ENCODE assay signal across 17 mouse cellular contexts in the genomic region with DNA sequence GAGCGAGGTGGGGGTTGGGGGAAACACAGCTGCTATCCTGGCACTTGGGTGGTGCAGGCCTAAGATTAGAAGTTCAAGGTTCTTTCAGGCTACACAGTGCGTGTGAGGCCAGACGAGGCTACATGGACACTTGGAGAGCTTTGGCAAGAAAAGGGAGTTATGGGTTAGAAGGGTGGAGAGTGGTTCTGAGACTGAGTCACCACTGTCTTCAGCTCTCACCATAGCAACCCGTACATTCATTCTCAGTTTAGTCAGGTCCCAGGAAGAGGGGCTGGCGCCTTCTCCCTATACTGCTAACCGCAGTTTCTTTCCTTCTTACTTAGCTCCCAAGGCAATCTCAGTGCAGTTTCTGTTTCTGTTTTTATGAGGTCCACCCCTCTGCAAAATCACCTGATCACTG. TPM values are rescaled to one million over a fixed set of nuclear protein-coding genes. Genes with fewer than 3 reads are reported as not detected.
DNase-seq lines count a peak whose midpoint lies in the region; ATAC-seq and TF ChIP-seq lines count a peak whose summit lies in the region.
"Not testable (repeated sequence)": the region's sequence is repeated elsewhere in the genome, so short reads cannot be mapped to it uniquely, and the experiment has no call there.
"Had no signal": no experiment of that assay in that cellular context is flagged by ENCODE, and none has a peak within 500 bp of the region (broad histone marks: within the 10 kb centered on the region; RNA-seq: fewer than 3 reads in every experiment).

No protein-coding gene starts in this region.

- not testable (repeated sequence) for H3K4me1 ChIP-seq in intestine, embryonic 15.5 days (replicated peaks); intestine, postnatal 0 days (replicated peaks; ENCODE audit: control insufficient read depth, insufficient read depth, low read length); midbrain, embryonic 11.5 days (ENCODE audit: control insufficient read depth, insufficient read depth, low read length); small intestine, adult 2 months (ENCODE audit: control insufficient read depth, insufficient read depth, insufficient read length, low read length)

- not testable (repeated sequence) for H3K4me3 ChIP-seq in intestine, embryonic 15.5 days (replicated peaks); intestine, postnatal 0 days (ENCODE audit: low read depth, low read length); midbrain, embryonic 11.5 days (ENCODE audit: low read depth, low read length)
- peak overlapping the region; percentile 10; the same call in 1 of the 2 replicates for H3K4me3 ChIP-seq in small intestine, adult 2 months (ENCODE audit: low read depth, low read length)

- TF ChIP-seq CTCF in intestine, postnatal 0 days (IDR thresholded peaks at IDR 0.05; ENCODE audit: low read depth); small intestine, adult 2 months (IDR thresholded peaks at IDR 0.05; ENCODE audit: extremely low read depth, insufficient read length, insufficient replicate concordance, low read depth, low read length): not testable (repeated sequence)

- H3K27ac ChIP-seq in intestine, embryonic 15.5 days; intestine, postnatal 0 days (ENCODE audit: low read depth, low read length); midbrain, embryonic 11.5 days (ENCODE audit: low read depth, low read length): not testable (repeated sequence)
- peak overlapping the region; percentile 83 for H3K27ac ChIP-seq in small intestine, adult 2 months (ENCODE audit: insufficient read depth, low read depth, low read length)

- WGBS in intestine, embryonic 15.5 days, result 67% methylated on average over 6 of the region's 6 CpGs
- WGBS in intestine, postnatal 0 days, result 62% methylated on average over 6 of the region's 6 CpGs
- WGBS in midbrain, embryonic 11.5 days, result 86% methylated on average over 6 of the region's 6 CpGs
- 18% methylated on average over 6 of the region's 6 CpGs for WGBS in small intestine, adult 2 months

- H3K9me3 ChIP-seq in intestine, embryonic 15.5 days; intestine, postnatal 0 days (ENCODE audit: control insufficient read depth); midbrain, embryonic 11.5 days (ENCODE audit: control insufficient read depth, low read length): not testable (repeated sequence)

- H3K27me3 ChIP-seq in intestine, embryonic 15.5 days (replicated peaks); midbrain, embryonic 11.5 days (ENCODE audit: control insufficient read depth, insufficient read depth, low read length); small intestine, adult 2 months (ENCODE audit: control insufficient read depth, insufficient read depth, low read length): not testable (repeated sequence)
- H3K27me3 ChIP-seq in intestine, postnatal 0 days (replicated peaks; ENCODE audit: control insufficient read depth, insufficient read depth, low read length), result peaks cover 17% of the 10 kb centered on the region

- not testable (repeated sequence) for H3K9ac ChIP-seq in intestine, embryonic 15.5 days; intestine, postnatal 0 days (ENCODE audit: low read depth, low read length); midbrain, embryonic 11.5 days (ENCODE audit: low read length)

- not testable (repeated sequence) for TF ChIP-seq POLR2A in small intestine, adult 2 months (IDR thresholded peaks at IDR 0.05; ENCODE audit: low read depth, low read length)

- DNase-seq in NIH3T3 (ENCODE audit: low read depth), result peak; percentile 84
- DNase-seq in heart, adult 11 months, result peak; percentile 76
- DNase-seq in midbrain, embryonic 11.5 days (ENCODE audit: low spot score, missing footprints), result peak; percentile 19

- not testable (repeated sequence) for H3K4me2 ChIP-seq in intestine, embryonic 15.5 days (replicated peaks); intestine, postnatal 0 days (replicated peaks; ENCODE audit: low read depth); midbrain, embryonic 11.5 days

- peak; percentile 66 for ATAC-seq in intestine, embryonic 15.5 days
- peak; percentile 68 for ATAC-seq in intestine, postnatal 0 days
- ATAC-seq in midbrain, embryonic 11.5 days (ENCODE audit: low FRiP score), result not testable (repeated sequence)

- not testable (repeated sequence) for H3K36me3 ChIP-seq in intestine, embryonic 15.5 days; intestine, postnatal 0 days (ENCODE audit: control insufficient read depth, insufficient read depth); midbrain, embryonic 11.5 days (ENCODE audit: control insufficient read depth, insufficient read depth, low read length); small intestine, adult 2 months (ENCODE audit: control insufficient read depth, insufficient read depth, low read length)

RNA-seq across cellular contexts. Expression of gene Apol9b, which starts 12.7 kb away (rescaled TPM):
- 0.35 TPM in 1 of 2 replicates, not detected in the other for polyA plus RNA-seq in intestine, embryonic 15.5 days (2015; fragmentation: Nextera tagmentation; extraction: Ambion mirVana)
- polyA plus RNA-seq in intestine, postnatal 0 days (2015; fragmentation: Nextera tagmentation; extraction: Ambion mirVana), result 3.2 and 4.1 TPM in 2 replicates
- polyA plus RNA-seq in midbrain, embryonic 11.5 days (2014; fragmentation: Nextera tagmentation; extraction: Ambion mirVana), result not detected in 2 replicates
- 5.7 and 102 TPM in 2 replicates for polyA plus RNA-seq in small intestine, adult 2 months (2012; rRNA removed)
- polyA plus RNA-seq: brain, embryonic 14.5 days; embryonic facial prominence, embryonic 11.5 days; embryonic facial prominence, embryonic 13.5 days; forebrain, embryonic 11.5 days; forebrain, embryonic 13.5 days; forebrain, embryonic 15.5 days; G1E had no signal

RNA-seq across cellular contexts. Expression of gene Apol8, which starts 15.2 kb away (rescaled TPM):
- polyA plus RNA-seq in intestine, embryonic 15.5 days (2015; fragmentation: Nextera tagmentation; extraction: Ambion mirVana), result 0.18 and 0.35 TPM in 2 replicates
- polyA plus RNA-seq in intestine, postnatal 0 days (2015; fragmentation: Nextera tagmentation; extraction: Ambion mirVana), result not detected in 2 replicates
- polyA plus RNA-seq in midbrain, embryonic 11.5 days (2014; fragmentation: Nextera tagmentation; extraction: Ambion mirVana), result 0.11 and 0.34 TPM in 2 replicates
- 0.10 and 0.11 TPM in 2 replicates for polyA plus RNA-seq in small intestine, adult 2 months (2012; rRNA removed)
- polyA plus RNA-seq: adrenal gland, adult 2 months; CD4-positive, CD25-positive, alpha-beta regulatory T cell, adult 4 months; forebrain, embryonic 15.5 days; G1E had no signal

RNA-seq across cellular contexts. Expression of gene Apol7e, which starts 42.9 kb away (rescaled TPM):
- 0.13 and 0.43 TPM in 2 replicates for polyA plus RNA-seq in intestine, embryonic 15.5 days (2015; fragmentation: Nextera tagmentation; extraction: Ambion mirVana)
- polyA plus RNA-seq in intestine, postnatal 0 days (2015; fragmentation: Nextera tagmentation; extraction: Ambion mirVana), result 0.22 and 0.25 TPM in 2 replicates
- not detected in 2 replicates for polyA plus RNA-seq in midbrain, embryonic 11.5 days (2014; fragmentation: Nextera tagmentation; extraction: Ambion mirVana)
- polyA plus RNA-seq in small intestine, adult 2 months (2012; rRNA removed), result 1.9 and 3.6 TPM in 2 replicates
- polyA plus RNA-seq: embryonic facial prominence, embryonic 11.5 days; embryonic facial prominence, embryonic 13.5 days; embryonic facial prominence, embryonic 15.5 days; forebrain, embryonic 11.5 days; forebrain, embryonic 13.5 days; forebrain, embryonic 15.5 days; forebrain, postnatal 0 days; G1E had no signal

Comparison
In these comparisons a context has a peak if more than half of its experiments do, and no peak if none do; other contexts are left out.
1. DNase-seq: peak in every context shown above with its lines; median percentile 84 in NIH3T3; 76 in heart, adult 11 months; 19 in midbrain, embryonic 11.5 days.